Mouse (Mus musculus) cerebellum, adult 11-12 months (tissue): ENCODE data around the gene Camk1d.
"Not testable (repeated sequence)": the region's sequence is repeated elsewhere in the genome, so short reads cannot be mapped to it uniquely, and the experiment has no call there.

ENCODE experiments used
- DNase-seq: peaks from one replicate; pipeline ENCODE4 v3.0.0; 2022

Gene Camk1d

DNA sequence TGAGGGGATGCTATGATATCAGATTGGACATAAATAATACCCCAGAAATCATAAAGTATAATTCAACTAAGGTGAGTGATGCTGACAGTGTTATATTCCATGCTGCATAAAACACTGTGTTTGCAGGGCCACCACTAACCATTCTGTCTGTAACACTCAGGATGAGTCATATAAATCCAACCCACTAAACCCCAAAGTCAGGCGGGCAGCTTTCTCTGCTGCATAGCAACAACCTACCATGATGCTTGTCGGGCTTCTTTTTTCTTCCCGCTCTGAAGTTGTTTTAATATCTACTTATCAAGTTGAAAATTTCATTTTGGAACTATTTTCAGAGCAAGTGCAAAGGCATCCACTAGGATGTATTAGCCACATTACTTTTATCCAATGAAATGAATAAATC is 161.1 kb downstream of the Camk1d start:
- no peak for DNase-seq

DNA sequence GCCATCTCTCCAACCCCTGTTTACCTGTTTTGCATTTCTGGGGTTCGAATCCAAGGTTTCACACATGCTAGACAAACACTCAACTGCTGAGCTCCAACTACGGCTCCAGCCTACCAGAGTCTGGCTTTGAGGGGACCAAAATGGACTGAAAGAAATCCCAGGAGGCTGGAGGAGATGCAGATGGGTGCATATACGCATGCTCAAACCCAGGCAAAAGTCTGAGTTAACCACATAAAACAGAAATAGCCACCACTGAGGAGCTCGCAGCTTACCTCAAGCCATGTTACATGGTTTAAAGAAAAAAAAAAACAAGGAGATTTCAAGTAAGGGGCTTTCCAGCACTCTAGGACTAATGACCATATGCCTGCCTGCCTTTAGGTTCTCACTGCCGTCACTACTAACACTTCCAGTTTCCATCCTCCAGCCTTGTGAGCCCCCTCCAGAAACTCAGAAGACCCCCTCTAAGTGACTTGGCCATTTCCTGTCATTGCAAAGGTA is 162.5 kb downstream of the Camk1d start:
- no peak for DNase-seq

DNA sequence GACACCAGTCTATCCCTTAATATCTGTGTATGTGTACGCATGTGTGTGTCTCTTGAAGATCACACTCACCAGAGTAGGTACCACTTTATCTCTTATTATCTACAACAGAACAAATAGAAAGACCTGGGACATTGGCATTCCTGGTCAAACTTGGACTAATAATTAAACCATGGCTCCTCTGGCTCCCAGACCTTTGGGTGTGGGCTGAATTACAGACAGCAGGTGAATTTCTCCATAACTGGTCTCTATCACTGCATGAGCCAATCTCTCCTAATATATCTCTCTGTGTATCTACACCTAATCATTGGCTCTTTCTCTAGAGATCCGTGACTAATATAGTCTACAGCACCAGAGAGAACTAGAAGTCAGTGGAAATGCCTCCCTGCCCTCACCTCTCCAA is 165.0 kb downstream of the Camk1d start:
- no peak for DNase-seq

- no peak for DNase-seq
Observed at GRCm38 (mm10) chr2:5548872-5549271, 165.4 kb downstream of the Camk1d start.

DNA sequence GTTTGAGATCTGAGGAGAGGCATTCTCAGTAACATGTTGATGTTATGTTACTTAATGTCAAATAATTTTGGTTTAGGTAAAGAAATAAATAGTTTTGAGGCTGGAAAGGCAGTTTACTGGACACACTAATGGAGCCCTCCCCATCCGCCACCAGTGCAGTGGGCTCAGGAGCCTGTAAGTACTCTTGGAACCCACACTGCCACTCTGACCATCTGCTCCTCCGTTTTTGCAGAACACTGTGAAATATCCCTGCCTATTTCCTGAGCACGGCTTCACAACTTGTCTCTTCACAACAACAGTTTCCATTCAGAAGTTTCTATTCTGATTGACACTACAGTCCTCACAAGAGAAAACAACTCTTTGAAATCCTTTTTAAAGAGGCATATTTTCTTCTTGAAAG is 173.4 kb downstream of the Camk1d start:
- peak; percentile 22 for DNase-seq

DNA sequence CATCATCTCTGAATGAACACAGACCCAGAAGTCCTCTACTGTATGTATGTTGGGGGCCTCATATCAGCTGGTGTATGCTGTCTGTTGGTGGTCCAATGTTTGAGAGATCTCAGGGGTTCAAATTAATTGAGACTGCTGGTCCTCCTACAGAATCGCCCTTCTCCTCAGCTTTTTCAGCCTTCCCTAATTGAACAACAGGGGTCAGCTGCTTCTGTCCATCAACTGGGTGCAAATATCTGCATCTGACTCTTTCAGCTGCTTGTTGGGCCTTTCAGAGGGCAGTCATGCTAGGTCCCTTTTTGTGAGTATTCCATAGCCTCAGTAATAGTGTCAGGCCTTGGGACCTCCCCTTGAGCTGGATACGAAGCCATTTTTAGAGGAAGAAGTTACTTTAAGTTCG is 174.4 kb downstream of the Camk1d start:
- DNase-seq, result not testable (repeated sequence)

DNA sequence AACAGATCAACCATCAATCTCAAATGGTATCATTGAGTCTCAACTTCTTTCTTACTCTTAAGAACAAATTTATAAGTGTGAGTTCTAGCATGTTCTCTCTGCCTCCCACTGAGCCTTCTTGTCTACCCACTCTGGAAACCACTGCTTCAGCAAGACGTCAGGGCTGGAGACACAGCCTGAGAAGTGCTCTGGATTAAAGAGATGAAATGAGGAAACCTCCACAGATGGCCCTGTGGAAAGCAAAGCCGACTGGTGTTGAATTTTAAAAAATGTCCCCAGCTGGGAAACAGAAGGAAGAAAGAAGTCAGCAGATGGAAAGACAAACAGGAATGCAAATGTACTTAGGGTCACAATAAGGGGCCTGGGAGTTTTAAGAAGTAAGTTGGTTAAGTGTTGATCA is 180.4 kb downstream of the Camk1d start:
- no peak for DNase-seq

GRCm38 (mm10) chr2:5529992-5530391 is 184.3 kb downstream of the Camk1d start:
- no peak for DNase-seq

- peak; percentile 70 for DNase-seq
Observed at GRCm38 (mm10) chr2:5519221-5519669, 195.1 kb downstream of the Camk1d start.

- DNase-seq, result no peak
Observed at GRCm38 (mm10) chr2:5515106-5515505, 199.2 kb downstream of the Camk1d start.

DNA sequence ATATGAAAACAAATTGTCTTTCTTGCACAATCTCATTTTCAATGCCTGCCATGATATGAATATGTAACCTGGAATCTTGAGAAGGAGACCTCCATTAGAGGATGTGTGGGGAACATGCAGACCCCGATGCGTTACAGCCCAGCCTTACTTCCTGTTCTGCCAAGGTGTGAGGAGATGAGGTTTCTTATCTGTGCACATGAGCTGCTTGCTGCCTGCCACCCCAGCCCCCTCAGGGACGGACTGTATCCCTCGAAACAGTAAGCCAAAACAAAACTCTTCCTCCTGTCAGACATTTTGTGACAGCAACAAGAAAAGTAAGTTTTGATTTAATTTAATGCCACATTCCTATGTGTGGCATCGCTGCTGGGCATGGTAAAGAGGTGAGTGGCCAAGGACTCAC is 200.2 kb downstream of the Camk1d start:
- DNase-seq, result no peak

- no peak for DNase-seq
Observed at GRCm38 (mm10) chr2:5513621-5514020, 200.7 kb downstream of the Camk1d start.

GRCm38 (mm10) chr2:5510042-5510441 is 204.3 kb downstream of the Camk1d start:
- no peak for DNase-seq

- DNase-seq, result no peak
Observed at GRCm38 (mm10) chr2:5499620-5500019, 214.7 kb downstream of the Camk1d start.

GRCm38 (mm10) chr2:5489916-5490315 is 224.4 kb downstream of the Camk1d start:
- DNase-seq, result no peak

- DNase-seq, result peak; percentile 13
Observed at GRCm38 (mm10) chr2:5487344-5487743, 227.0 kb downstream of the Camk1d start.

DNA sequence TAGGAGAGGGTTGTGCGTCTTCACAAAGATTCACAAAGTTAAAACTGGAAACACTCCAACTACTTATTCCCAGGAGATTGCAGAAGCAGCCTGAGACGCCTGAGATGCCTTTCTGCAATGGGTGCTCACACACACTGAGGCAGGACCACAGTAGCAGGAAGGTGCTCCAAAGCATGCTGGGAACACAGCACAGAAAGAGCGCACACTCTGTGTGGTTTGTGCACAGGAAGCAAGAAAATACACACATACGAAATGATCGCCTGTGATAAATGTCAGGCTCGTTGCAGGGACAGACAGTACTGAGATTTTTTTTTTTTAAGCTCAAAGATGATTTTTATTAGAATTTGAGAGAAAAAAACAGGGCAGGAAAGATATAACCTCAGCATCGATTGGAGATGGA is 227.7 kb downstream of the Camk1d start:
- no peak for DNase-seq

DNA sequence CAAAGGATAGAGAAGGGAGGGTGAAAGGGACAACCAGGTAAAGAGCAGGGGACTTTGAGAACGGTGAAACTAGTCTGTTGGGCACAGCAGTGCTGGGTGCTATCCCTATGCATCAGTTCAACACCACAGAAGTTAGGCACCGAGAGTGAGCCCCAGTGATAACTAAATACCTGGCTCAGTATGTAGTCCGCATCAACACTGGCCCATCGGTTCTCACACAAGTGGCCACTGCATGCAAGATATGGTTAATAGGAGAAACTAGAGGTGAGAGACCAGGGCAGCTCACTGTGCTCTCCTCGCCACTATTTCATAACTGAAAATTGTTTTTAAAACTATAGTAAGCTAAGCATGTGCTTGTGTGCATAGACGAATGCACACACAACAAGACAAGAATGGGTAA is 228.5 kb downstream of the Camk1d start:
- DNase-seq, result no peak

DNA sequence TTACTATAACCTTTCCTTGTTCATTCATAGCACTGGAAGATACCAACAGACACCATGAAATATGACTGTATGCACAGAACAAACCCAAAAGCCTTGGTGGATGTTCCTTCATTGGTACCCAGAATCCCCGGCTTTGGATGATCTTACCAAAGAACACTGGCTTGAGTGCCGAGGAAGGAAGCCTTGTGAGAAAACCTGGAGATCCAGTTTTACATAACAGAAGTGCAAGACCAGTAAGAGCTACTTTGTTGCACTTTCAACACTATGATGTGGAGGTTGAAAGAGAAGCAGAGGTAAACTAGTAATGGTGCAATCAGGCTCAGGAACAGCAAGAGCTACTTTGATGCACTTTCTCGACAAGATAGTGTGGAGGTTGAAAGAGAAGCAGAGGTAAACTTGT is 234.4 kb downstream of the Camk1d start:
- DNase-seq, result no peak

DNA sequence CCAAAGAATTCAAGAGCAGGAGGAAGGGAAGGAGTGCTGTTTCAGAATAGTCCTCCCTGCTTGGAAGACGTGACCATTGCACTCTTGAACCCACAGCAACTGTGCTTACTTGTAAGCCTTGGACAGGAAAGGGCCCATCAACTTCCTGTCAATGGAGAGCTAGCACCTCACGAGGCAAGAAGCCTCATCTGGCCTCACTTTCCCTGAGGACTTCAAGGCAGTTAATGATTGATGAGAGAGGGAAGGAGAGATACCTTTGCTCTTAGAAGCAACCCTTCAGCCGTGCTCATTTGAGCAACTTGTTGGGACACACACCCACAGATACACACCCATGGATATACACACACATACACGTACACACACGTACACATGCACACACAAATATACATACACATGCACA is 235.6 kb downstream of the Camk1d start:
- DNase-seq, result no peak

DNA sequence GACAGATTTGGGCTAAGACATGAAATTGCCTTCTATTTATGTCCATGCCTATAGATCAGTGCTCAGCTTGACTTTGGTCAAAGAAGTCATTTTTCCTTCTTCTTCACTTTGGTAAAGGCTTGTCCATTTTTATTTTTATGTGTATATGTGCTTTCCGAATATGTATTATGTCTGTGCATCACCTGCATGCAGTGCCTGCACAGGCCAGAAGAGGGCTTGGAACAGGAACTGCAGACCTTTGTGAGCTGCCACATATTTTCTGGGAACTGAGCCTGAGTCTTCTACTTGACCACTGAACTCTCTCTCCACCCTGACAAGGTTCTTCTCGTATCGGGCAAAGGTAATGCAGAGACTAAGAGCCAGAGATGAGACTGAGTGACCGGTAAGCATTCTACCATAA is 236.1 kb downstream of the Camk1d start:
- DNase-seq, result no peak

DNA sequence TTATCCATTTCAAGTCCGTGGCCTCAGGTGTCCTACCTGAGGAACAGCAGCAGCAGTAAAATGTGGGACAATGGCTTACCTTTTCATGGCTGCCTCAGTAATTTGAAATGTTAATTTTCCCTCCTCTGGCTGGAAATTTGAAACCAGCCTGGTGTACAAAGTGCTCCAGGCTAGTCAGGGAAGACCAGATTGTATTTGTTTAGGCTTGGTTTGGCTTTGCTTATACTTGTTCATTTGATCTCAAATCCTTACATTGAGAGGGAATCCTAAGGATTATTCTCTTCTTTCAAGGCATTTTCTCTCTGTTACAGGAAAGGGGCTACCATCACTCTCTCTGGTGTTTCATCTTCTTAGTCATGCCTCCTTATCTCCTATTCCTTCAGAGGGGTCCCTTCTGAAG is 236.8 kb downstream of the Camk1d start:
- DNase-seq, result no peak

DNA sequence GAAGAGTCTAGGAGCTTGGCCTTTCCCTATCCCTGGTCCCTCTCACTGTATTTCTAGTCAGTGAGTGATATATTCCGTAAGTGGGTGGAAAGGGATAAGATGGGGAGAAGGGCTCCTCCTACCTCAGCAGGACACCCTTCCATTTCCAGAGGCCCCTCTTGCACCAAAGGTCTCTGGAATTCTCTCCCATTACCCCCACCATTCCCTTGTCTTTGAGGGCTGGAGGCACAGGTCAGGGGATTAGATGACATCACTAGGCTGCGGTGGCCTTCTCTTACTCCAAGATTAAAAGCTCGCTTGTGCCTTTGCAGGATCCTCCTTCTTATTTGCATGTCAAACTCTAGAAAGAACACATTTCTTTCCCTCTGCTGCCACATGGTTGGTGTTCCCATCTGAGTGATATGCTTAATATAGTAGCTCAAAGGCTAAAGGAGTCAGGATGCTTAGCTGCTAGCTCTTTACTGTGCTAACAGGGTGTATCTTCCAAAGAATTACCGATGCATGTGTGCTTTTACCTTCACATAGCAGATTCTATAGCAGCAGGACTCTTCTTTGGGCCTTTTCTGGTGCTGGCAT is 244.9 kb downstream of the Camk1d start:
- DNase-seq, result no peak

- no peak for DNase-seq
Observed at GRCm38 (mm10) chr2:5467537-5467936, 246.8 kb downstream of the Camk1d start.

- no peak for DNase-seq
Observed at GRCm38 (mm10) chr2:5458671-5459235, 255.6 kb downstream of the Camk1d start.
